Mouse (Mus musculus): ENCODE measurements around the gene Procr. TPM values are rescaled to one million over a fixed set of nuclear protein-coding genes. Genes with fewer than 3 reads are reported as not detected.

Procr gene
- polyA plus RNA-seq, 1 experiment from 2014 or later: 18.2 TPM

DNA sequence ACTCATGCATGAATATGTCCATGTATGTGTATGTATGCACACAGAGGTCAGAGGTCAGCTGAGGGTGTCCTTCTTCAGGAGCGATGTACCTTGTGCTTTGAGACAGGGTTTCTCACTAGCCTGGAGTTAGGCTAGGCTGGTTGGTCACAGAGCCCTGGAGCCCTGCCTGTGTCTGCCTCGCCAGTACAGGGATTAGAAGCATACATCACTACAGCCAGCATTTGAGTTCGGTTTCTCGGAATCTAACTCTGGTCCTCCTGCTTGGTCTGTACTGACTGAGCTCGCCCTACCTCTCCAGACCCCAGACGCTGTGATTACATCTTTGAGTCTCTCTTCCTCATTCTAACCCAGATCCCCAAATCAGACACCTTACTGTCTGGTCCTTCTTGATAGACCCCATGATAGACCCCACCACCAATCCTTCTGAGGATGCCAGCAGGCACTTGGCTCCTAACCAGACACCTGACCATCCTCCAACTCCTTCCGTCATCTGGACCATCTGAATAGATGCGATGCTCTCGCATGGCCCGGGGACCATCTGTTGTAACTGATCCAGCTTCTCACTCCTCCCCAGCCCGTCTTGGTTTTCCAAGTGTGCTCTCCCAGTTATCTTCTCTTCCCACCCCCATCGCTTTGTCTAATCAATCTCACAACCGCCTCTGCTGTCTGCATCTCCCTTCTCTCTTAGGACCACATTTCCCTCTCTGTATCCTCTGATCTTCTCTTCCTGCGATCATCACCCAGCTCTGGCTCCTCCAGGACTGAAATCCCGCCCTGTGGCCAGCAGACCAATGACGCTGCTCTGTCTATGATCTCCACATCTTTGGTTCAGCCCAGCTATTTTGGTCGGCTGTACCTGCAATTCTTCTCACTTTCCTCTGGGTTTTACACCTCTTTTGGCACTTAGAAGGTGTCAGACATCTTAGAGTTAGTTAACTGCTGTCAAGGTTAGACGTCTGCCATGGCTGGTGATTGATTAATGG is 37.3 kb downstream of the Procr start:
- no peaks in the 10 kb centered on the region for H3K27me3 ChIP-seq (ENCODE audit: control insufficient read depth, insufficient read depth, low read length)
- H3K4me1 ChIP-seq (ENCODE audit: control insufficient read depth, insufficient read depth, low read length): no peaks in the 10 kb centered on the region
- no peaks in the 10 kb centered on the region for H3K36me3 ChIP-seq (ENCODE audit: control insufficient read depth, insufficient read depth, low read length)
- no peak overlapping the region for H3K4me3 ChIP-seq (replicated peaks; ENCODE audit: low read length)
- WGBS: 56% methylated on average over 18 of the region's 18 CpGs
- no peak overlapping the region for H3K4me2 ChIP-seq (ENCODE audit: low read depth, low read length)
- H3K27ac ChIP-seq (ENCODE audit: low read length): no peak overlapping the region
- no peak for ATAC-seq (ENCODE audit: insufficient read depth, low FRiP score)
- H3K9me3 ChIP-seq (replicated peaks; ENCODE audit: control insufficient read depth, low read length): no peaks in the 10 kb centered on the region
- no peak overlapping the region for H3K9ac ChIP-seq (ENCODE audit: low read length)

DNA sequence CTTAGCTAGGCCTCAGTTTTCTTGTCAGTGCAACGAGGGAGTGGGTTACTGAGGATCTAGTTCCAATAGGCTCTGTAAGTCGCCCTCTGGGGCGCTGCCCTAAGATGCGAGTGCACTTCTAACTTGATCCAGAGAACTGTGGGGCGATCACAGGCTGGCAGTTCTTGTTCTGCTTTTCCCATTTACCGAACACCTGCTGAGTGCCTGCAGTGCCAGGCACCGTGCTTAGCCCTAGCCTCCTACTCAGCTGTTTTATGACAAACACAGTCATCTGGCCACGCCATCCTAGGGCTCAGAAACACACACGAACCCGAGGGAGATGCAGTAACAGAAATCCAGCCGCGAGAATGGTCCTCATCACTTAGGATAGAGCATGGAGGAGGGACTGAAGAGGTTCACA is 42.0 kb downstream of the Procr start:
- no peaks in the 10 kb centered on the region for H3K9me3 ChIP-seq (replicated peaks; ENCODE audit: control insufficient read depth, low read length)
- no peak overlapping the region for H3K27ac ChIP-seq (ENCODE audit: low read length)
- H3K4me1 ChIP-seq (ENCODE audit: control insufficient read depth, insufficient read depth, low read length): no peaks in the 10 kb centered on the region
- no peak overlapping the region for H3K4me3 ChIP-seq (replicated peaks; ENCODE audit: low read length)
- no peak for ATAC-seq (ENCODE audit: insufficient read depth, low FRiP score)
- no peak overlapping the region for H3K4me2 ChIP-seq (ENCODE audit: low read depth, low read length)
- WGBS: 34% methylated on average over 12 of the region's 12 CpGs
- no peak overlapping the region for H3K9ac ChIP-seq (ENCODE audit: low read length)
- no peaks in the 10 kb centered on the region for H3K36me3 ChIP-seq (ENCODE audit: control insufficient read depth, insufficient read depth, low read length)
- H3K27me3 ChIP-seq (ENCODE audit: control insufficient read depth, insufficient read depth, low read length): no peaks in the 10 kb centered on the region

- H3K4me2 ChIP-seq (ENCODE audit: low read depth, low read length): no peak overlapping the region
- H3K9ac ChIP-seq (ENCODE audit: low read length): no peak overlapping the region
- no peaks in the 10 kb centered on the region for H3K4me1 ChIP-seq (ENCODE audit: control insufficient read depth, insufficient read depth, low read length)
- H3K27ac ChIP-seq (ENCODE audit: low read length): no peak overlapping the region
- H3K36me3 ChIP-seq (ENCODE audit: control insufficient read depth, insufficient read depth, low read length): no peaks in the 10 kb centered on the region
- no peak overlapping the region for H3K4me3 ChIP-seq (replicated peaks; ENCODE audit: low read length)
- H3K9me3 ChIP-seq (replicated peaks; ENCODE audit: control insufficient read depth, low read length): no peaks in the 10 kb centered on the region
- 80% methylated on average over 12 of the region's 12 CpGs for WGBS
- no peak for ATAC-seq (ENCODE audit: insufficient read depth, low FRiP score)
- H3K27me3 ChIP-seq (ENCODE audit: control insufficient read depth, insufficient read depth, low read length): no peaks in the 10 kb centered on the region
These were observed 43.9 kb downstream of the Procr start for GRCm38 (mm10) chr2:155794674-155795445.

GRCm38 (mm10) chr2:155798613-155799012 is 47.7 kb downstream of the Procr start:
- H3K27ac ChIP-seq (ENCODE audit: low read length): no peak overlapping the region
- no peak for ATAC-seq (ENCODE audit: insufficient read depth, low FRiP score)
- H3K27me3 ChIP-seq (ENCODE audit: control insufficient read depth, insufficient read depth, low read length): no peaks in the 10 kb centered on the region
- H3K4me3 ChIP-seq (replicated peaks; ENCODE audit: low read length): no peak overlapping the region
- no peaks in the 10 kb centered on the region for H3K9me3 ChIP-seq (replicated peaks; ENCODE audit: control insufficient read depth, low read length)
- H3K9ac ChIP-seq (ENCODE audit: low read length): no peak overlapping the region
- no peaks in the 10 kb centered on the region for H3K36me3 ChIP-seq (ENCODE audit: control insufficient read depth, insufficient read depth, low read length)
- H3K4me1 ChIP-seq (ENCODE audit: control insufficient read depth, insufficient read depth, low read length): no peaks in the 10 kb centered on the region
- no peak overlapping the region for H3K4me2 ChIP-seq (ENCODE audit: low read depth, low read length)
- WGBS: 60% methylated on average over 3 of the region's 3 CpGs

GRCm38 (mm10) chr2:155802761-155803160 is 51.8 kb downstream of the Procr start:
- WGBS: 58% methylated on average over 3 of the region's 3 CpGs

GRCm38 (mm10) chr2:155804053-155804452 is 53.1 kb downstream of the Procr start:
- whole genome bisulfite sequencing: 70% methylated on average over 5 of the region's 5 CpGs
- Histone ChIP-seq H3K4me1 (ENCODE audit: control insufficient read depth, insufficient read depth, low read length) (peaks cover 5% of the 10 kb centered on the region; the same call in 1 of the 2 replicates), H3K9ac (ENCODE audit: low read length) (no peak overlapping the region), H3K36me3 (ENCODE audit: control insufficient read depth, insufficient read depth, low read length) (no peaks in the 10 kb centered on the region), H3K27ac (ENCODE audit: low read length) (no peak overlapping the region), H3K27me3 (ENCODE audit: control insufficient read depth, insufficient read depth, low read length) (no peaks in the 10 kb centered on the region), H3K4me3 (replicated peaks; ENCODE audit: low read length) (no peak overlapping the region), H3K4me2 (ENCODE audit: low read depth, low read length) (no peak overlapping the region), H3K9me3 (replicated peaks; ENCODE audit: control insufficient read depth, low read length) (no peaks in the 10 kb centered on the region)
- no peak for ATAC-seq (ENCODE audit: insufficient read depth, low FRiP score)

More at GRCm38 (mm10) chr2:155802761-155803160, 51.8 kb downstream of the Procr start:
- H3K4me1 ChIP-seq (ENCODE audit: control insufficient read depth, insufficient read depth, low read length): peaks cover 5% of the 10 kb centered on the region; the same call in 1 of the 2 replicates
- H3K27ac ChIP-seq (ENCODE audit: low read length): no peak overlapping the region
- H3K9ac ChIP-seq (ENCODE audit: low read length): no peak overlapping the region
- no peak for ATAC-seq (ENCODE audit: insufficient read depth, low FRiP score)
- no peaks in the 10 kb centered on the region for H3K9me3 ChIP-seq (replicated peaks; ENCODE audit: control insufficient read depth, low read length)
- no peak overlapping the region for H3K4me3 ChIP-seq (replicated peaks; ENCODE audit: low read length)
- no peak overlapping the region for H3K4me2 ChIP-seq (ENCODE audit: low read depth, low read length)
- no peaks in the 10 kb centered on the region for H3K27me3 ChIP-seq (ENCODE audit: control insufficient read depth, insufficient read depth, low read length)
- H3K36me3 ChIP-seq (ENCODE audit: control insufficient read depth, insufficient read depth, low read length): no peaks in the 10 kb centered on the region

Other genes starting within 250 kb of the Procr start
- 12.6 and 15.4 TPM in 2 replicates for gene Acss2, start 233.2 kb upstream of the Procr start, polyA plus RNA-seq (2015; fragmentation: Nextera tagmentation; extraction: Ambion mirVana)
- 4.5 and 5.0 TPM in 2 replicates for gene Ggt7, start 232.9 kb upstream of the Procr start, polyA plus RNA-seq (2015; fragmentation: Nextera tagmentation; extraction: Ambion mirVana)
- gene Gss, start 158.3 kb upstream of the Procr start, polyA plus RNA-seq (2015; fragmentation: Nextera tagmentation; extraction: Ambion mirVana): 41.8 and 42.5 TPM in 2 replicates
- 0.21 and 0.58 TPM in 2 replicates for gene Myh7b, start 139.9 kb upstream of the Procr start, polyA plus RNA-seq (2015; fragmentation: Nextera tagmentation; extraction: Ambion mirVana)
- gene Trpc4ap, start 58.7 kb upstream of the Procr start, polyA plus RNA-seq (2015; fragmentation: Nextera tagmentation; extraction: Ambion mirVana): 111 and 115 TPM in 2 replicates
- gene Edem2, start 21.6 kb upstream of the Procr start, polyA plus RNA-seq (2015; fragmentation: Nextera tagmentation; extraction: Ambion mirVana): 112 and 114 TPM in 2 replicates
- not detected in 2 replicates for gene Gm17581, start 15.3 kb upstream of the Procr start, polyA plus RNA-seq (2015; fragmentation: Nextera tagmentation; extraction: Ambion mirVana)
- gene Mmp24, start 24.2 kb downstream of the Procr start, polyA plus RNA-seq (2015; fragmentation: Nextera tagmentation; extraction: Ambion mirVana): 0.23 and 0.31 TPM in 2 replicates
- gene BC029722, start 68.3 kb downstream of the Procr start, polyA plus RNA-seq (2015; fragmentation: Nextera tagmentation; extraction: Ambion mirVana): 22.1 and 25.7 TPM in 2 replicates
- 221 and 238 TPM in 2 replicates for gene Eif6, start 75.8 kb downstream of the Procr start, polyA plus RNA-seq (2015; fragmentation: Nextera tagmentation; extraction: Ambion mirVana)
- gene Fam83c, start 83.7 kb downstream of the Procr start, polyA plus RNA-seq (2015; fragmentation: Nextera tagmentation; extraction: Ambion mirVana): 5.4 and 5.8 TPM in 2 replicates
- gene Uqcc1, start 179.2 kb downstream of the Procr start, polyA plus RNA-seq (2015; fragmentation: Nextera tagmentation; extraction: Ambion mirVana): 66.5 and 67.1 TPM in 2 replicates
- gene Gm15557, start 189.6 kb downstream of the Procr start, polyA plus RNA-seq (2015; fragmentation: Nextera tagmentation; extraction: Ambion mirVana): not detected in 2 replicates
- gene Gdf5, start 194.2 kb downstream of the Procr start, polyA plus RNA-seq (2015; fragmentation: Nextera tagmentation; extraction: Ambion mirVana): 1.2 and 1.3 TPM in 2 replicates
- 12.3 and 16.3 TPM in 2 replicates for gene Cep250, start 205.3 kb downstream of the Procr start, polyA plus RNA-seq (2015; fragmentation: Nextera tagmentation; extraction: Ambion mirVana)

Data from stomach, embryonic 16.5 days (tissue).